Mouse (Mus musculus) heart, embryonic 14.5 days (tissue): ENCODE measurements around the gene Scn5a. TPM values are rescaled to one million over a fixed set of nuclear protein-coding genes. Genes with fewer than 3 reads are reported as not detected.

Experiments used
- ATAC-seq: fragments of 200-750 bp; cut with Nextera tagmentation; 2 replicates; pipeline ENCODE4 v1.8.0; 2017; ENCODE audit warnings: low read depth, moderate TSS enrichment; ENCODE audit not compliant: insufficient number of reproducible peaks, insufficient read depth, low FRiP score
- H3K27ac ChIP-seq, 2 experiments: fragments of 200-500 bp in 1 of 2; fragments of 300-500 bp in 1 of 2; sonication (generic) in 1 of 2; replicated peaks in 1 of 2; 2 replicates each; pipeline ENCODE4 v1.5.1; 2012 to 2014; ENCODE audit warnings: low read depth in 2 of 2, low read length in 2 of 2, control low read depth in 1 of 2, mild to moderate bottlenecking in 1 of 2, mixed read lengths in 1 of 2; ENCODE audit not compliant: control insufficient read depth in 1 of 2, insufficient read depth in 1 of 2
- H3K27me3 ChIP-seq: fragments of 300-500 bp; sonication (generic); 2 replicates; pipeline ENCODE4 v1.6.1; 2014; ENCODE audit warnings: mild to moderate bottlenecking, low read length, control low read depth; ENCODE audit not compliant: control insufficient read depth, insufficient read depth
- H3K36me3 ChIP-seq: fragments of 300-500 bp; sonication (generic); 2 replicates; pipeline ENCODE4 v1.6.1; 2014; ENCODE audit warnings: mild to moderate bottlenecking, control low read depth, low read length, mixed read lengths; ENCODE audit not compliant: control insufficient read depth, insufficient read depth
- H3K4me1 ChIP-seq, 2 experiments: fragments of 200-500 bp in 1 of 2; fragments of 300-500 bp in 1 of 2; sonication (generic) in 1 of 2; 2 replicates each; pipeline ENCODE4 v1.6.1; 2012 to 2014; ENCODE audit warnings: low read length in 2 of 2, control low read depth in 1 of 2, mixed read lengths in 1 of 2; ENCODE audit not compliant: control insufficient read depth in 2 of 2, insufficient read depth in 2 of 2
- H3K4me2 ChIP-seq: fragments of 300-500 bp; sonication (generic); 2 replicates; pipeline ENCODE4 v1.6.1; 2014; ENCODE audit warnings: mild to moderate bottlenecking, low read length
- H3K4me3 ChIP-seq, 2 experiments: fragments of 200-500 bp in 1 of 2; fragments of 300-500 bp in 1 of 2; sonication (generic) in 1 of 2; 2 replicates each; pipeline ENCODE4 v1.5.1; 2012 to 2014; ENCODE audit warnings: low read length in 2 of 2, mild to moderate bottlenecking in 2 of 2, control low read depth in 1 of 2, low read depth in 1 of 2, moderate library complexity in 1 of 2; ENCODE audit not compliant: control insufficient read depth in 1 of 2, insufficient read depth in 1 of 2
- H3K9ac ChIP-seq: fragments of 300-500 bp; sonication (generic); 2 replicates; pipeline ENCODE4 v1.6.1; 2014; ENCODE audit warnings: mild to moderate bottlenecking, low read length
- H3K9me3 ChIP-seq: fragments of 300-500 bp; sonication (generic); 2 replicates; pipeline ENCODE4 v1.6.1; 2016; ENCODE audit warnings: low read length, control low read depth; ENCODE audit not compliant: control insufficient read depth
- WGBS: fragments of 180-500 bp; shearing (Covaris S2); extraction: QIAGEN DNeasy Blood & Tissue Kit; methylation state at CpG from one replicate; pipeline ENCODE4 v1.1.7; 2014; 5-methylcytosine and 5-hydroxymethylcytosine counted together
- polyA plus RNA-seq: library from polyadenylated mRNA; unstranded; fragments of >200 nt; fragmentation: Nextera tagmentation; extraction: Ambion mirVana; gene quantifications from 2 replicates; pipeline ENCODE4 v1.2.1, GENCODE M21; 2014

Scn5a gene
- polyA plus RNA-seq, 1 experiment from 2014 or later = 10.0 TPM

DNA sequence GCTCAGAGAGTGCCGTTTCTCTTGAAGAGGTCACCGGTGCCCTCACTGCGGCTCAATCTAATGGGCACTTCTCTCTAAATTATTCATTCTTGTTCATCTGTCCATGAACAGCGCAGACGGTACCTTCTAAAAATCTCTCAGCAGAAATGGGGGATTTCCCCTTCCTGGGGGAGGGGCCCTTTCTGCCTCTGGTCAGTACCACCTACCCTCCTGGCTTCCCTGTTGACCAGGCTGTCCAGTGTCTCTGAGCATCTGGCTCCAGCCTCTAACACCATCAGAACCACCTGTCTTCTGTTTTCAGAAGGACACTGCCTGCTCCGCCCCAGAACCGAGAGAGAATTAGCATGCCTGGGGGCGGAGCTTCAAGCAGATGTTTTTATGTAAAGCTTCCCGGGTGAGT is 3.1 kb downstream of the Scn5a start:
- WGBS = 65% methylated on average over 9 of the region's 9 CpGs
- peaks cover 74% of the 10 kb centered on the region for H3K27me3 ChIP-seq
- H3K36me3 ChIP-seq = no peaks in the 10 kb centered on the region
- no peak overlapping the region for H3K9ac ChIP-seq
- no peak for ATAC-seq
- H3K27ac ChIP-seq = no peak overlapping the region
- H3K9me3 ChIP-seq = no peaks in the 10 kb centered on the region
- H3K4me3 ChIP-seq = no peak overlapping the region
- peaks cover 44 to 70% of the 10 kb centered on the region in 2 experiments for H3K4me1 ChIP-seq
- H3K4me2 ChIP-seq = peak overlapping the region; percentile 82

DNA sequence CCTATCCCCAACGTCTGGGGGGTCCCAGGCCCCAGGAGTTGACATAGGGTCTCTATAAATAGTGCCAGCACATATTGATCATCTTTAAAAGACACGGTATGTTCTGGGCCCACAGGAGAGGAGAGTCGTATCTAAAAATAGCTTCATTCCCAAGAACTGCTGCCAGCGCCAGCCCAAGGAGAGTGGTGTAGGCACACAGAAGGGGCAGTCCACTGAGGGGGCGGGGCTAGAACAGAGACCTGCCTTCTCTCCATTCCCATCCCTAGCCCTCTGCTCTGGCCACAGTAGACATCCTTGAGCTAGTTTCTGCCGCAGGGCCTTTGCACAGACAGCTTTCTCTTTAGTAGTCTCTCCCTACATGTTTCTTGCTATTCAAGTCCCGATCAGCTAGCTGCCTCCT is 4.5 kb downstream of the Scn5a start:
- peaks cover 63% of the 10 kb centered on the region for H3K27me3 ChIP-seq
- peaks cover 44 to 70% of the 10 kb centered on the region in 2 experiments for H3K4me1 ChIP-seq
- ATAC-seq = no peak
- 48% methylated on average over 7 of the region's 7 CpGs for WGBS
- peak overlapping the region; percentile 21 to 67 for H3K27ac ChIP-seq
- peak overlapping the region; percentile 36; the same call in 1 of the 2 replicates for H3K4me2 ChIP-seq
- no peaks in the 10 kb centered on the region for H3K36me3 ChIP-seq
- no peak overlapping the region for H3K9ac ChIP-seq
- no peaks in the 10 kb centered on the region for H3K9me3 ChIP-seq
- H3K4me3 ChIP-seq = no peak overlapping the region

DNA sequence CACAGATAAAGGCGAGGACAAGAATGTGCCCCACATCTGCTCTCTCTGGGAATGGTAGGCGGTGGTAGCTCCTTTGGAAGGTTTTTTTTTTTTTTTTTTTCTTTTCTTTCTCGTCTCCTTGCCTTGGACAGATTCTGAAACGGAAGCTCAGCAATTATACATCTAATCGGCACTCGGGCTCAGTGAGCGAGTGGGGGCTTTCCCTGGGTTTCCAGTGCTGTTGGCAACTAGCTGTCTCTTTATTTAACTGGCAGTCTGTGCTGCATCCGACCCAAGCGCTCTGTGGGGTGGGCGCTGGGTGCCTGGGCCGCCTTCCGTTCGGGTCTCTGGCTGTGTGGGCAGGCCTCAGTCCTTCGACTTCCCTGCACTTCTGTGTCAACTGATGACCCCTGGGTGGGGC is 5.8 kb downstream of the Scn5a start:
- no peak overlapping the region for H3K4me2 ChIP-seq
- ATAC-seq = no peak
- H3K36me3 ChIP-seq = no peaks in the 10 kb centered on the region
- no peaks in the 10 kb centered on the region for H3K9me3 ChIP-seq
- H3K4me1 ChIP-seq = peaks cover 40 to 66% of the 10 kb centered on the region in 2 experiments
- H3K9ac ChIP-seq = peak overlapping the region; percentile 46; the same call in 1 of the 2 replicates
- no peak overlapping the region for H3K4me3 ChIP-seq
- H3K27me3 ChIP-seq = peaks cover 54% of the 10 kb centered on the region
- 56% methylated on average over 14 of the region's 14 CpGs for WGBS
- H3K27ac ChIP-seq = no peak overlapping the region

DNA sequence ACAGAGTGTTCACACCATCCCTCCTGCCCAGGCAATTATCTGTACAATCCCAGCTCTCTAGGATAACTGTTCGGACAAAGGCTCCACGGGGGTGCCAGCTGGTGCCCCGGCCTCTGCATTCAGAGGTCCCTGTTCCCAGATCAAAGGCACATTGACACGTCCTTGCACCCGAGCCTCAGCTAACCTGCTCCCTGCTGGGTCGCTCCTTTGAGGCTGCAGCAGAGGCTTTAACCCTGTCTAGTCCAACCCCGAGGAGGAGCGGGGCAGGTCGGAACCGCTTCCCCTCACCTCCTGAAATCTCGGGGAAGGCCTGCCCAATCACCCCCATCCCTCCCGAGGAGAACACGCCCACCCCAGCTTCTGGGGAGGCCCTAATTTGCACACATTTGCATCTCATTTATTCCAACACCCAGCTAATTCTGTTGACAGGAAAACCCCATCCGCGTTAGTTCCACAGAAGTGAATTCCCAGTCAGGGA is 7.4 kb downstream of the Scn5a start:
- Histone ChIP-seq H3K27ac (no peak overlapping the region), H3K36me3 (no peaks in the 10 kb centered on the region), H3K9ac (peak overlapping the region; percentile 8; the same call in 1 of the 2 replicates), H3K27me3 (peaks cover 44% of the 10 kb centered on the region), H3K4me3 (no peak overlapping the region), H3K4me2 (peak overlapping the region; percentile 38), H3K4me1 (peaks cover 38 to 56% of the 10 kb centered on the region in 2 experiments), H3K9me3 (no peaks in the 10 kb centered on the region)
- ATAC-seq = no peak
- 10% methylated on average over 15 of the region's 15 CpGs for WGBS

DNA sequence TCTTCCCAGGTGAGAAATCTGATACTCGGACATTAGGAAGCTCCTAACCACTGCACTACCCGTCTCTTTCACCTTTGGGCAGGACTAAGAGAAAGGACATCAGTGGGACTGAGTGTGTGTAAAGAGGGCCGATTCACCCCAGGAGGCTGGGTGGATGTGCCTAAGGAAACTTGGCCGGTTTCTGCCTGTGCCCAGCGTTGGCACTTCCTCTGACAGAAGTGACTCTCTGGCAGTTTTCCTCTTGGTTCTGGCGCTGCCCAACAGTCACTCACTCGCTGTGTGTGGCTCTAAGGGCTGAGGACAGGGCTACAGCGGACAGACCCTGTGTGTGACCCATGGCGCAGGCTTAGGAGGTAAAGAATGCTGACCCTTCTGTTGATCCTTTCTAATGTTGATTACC is 8.2 kb downstream of the Scn5a start:
- peaks cover 42% of the 10 kb centered on the region for H3K27me3 ChIP-seq
- no peaks in the 10 kb centered on the region for H3K9me3 ChIP-seq
- no peak overlapping the region for H3K4me2 ChIP-seq
- no peak overlapping the region for H3K4me3 ChIP-seq
- H3K4me1 ChIP-seq = peaks cover 33 to 51% of the 10 kb centered on the region in 2 experiments
- H3K36me3 ChIP-seq = no peaks in the 10 kb centered on the region
- H3K27ac ChIP-seq = no peak overlapping the region
- no peak overlapping the region for H3K9ac ChIP-seq
- whole genome bisulfite sequencing = 41% methylated on average over 9 of the region's 9 CpGs
- no peak for ATAC-seq

DNA sequence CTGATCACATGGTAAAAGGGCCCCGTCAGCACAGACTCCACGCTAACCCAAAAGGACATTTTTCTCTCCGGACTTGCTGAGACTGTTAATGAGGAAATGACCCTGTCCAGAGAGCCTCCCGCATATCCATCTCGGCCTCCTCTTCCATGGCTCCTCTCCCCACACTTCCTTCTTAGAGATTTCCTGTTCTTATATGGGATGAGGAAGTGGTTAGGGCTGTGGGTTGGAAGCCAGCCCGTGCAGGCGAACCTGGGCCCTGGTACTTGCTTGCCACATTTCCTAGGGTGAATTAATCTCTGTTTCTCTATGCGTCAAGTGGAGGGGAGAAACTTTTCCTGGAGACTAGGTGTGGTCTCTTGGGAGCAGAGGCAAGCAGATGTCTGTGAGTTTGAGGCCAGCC is 10.1 kb downstream of the Scn5a start:
- H3K4me1 ChIP-seq = peaks cover 27 to 52% of the 10 kb centered on the region in 2 experiments

DNA sequence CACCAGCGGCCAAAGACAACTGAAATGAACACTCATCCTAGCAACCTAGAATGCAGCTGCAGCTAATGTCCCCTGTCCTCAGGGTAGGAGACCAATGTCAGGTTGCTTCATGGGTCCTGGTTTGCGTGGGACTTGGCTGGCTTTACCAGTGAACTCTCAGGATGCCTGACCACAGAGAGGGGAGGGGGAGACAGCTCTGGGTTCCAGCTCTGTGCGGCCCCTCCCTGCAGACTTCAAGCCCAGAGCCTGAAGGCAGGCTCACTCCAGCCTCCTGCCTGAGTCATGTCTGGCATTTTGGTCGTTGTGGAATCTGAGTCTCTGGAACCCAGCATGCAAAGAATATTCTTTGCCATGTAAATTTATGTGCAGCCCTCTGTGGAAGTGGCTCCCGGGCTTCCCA is 11.0 kb downstream of the Scn5a start:
- no peak overlapping the region for H3K27ac ChIP-seq
- H3K27me3 ChIP-seq = peaks cover 29% of the 10 kb centered on the region
- H3K4me3 ChIP-seq = no peak overlapping the region
- 72% methylated on average over 5 of the region's 5 CpGs for WGBS
- H3K4me2 ChIP-seq = no peak overlapping the region
- H3K36me3 ChIP-seq = no peaks in the 10 kb centered on the region
- no peak overlapping the region for H3K9ac ChIP-seq
- no peak for ATAC-seq
- H3K9me3 ChIP-seq = no peaks in the 10 kb centered on the region
- peaks cover 23 to 47% of the 10 kb centered on the region in 2 experiments for H3K4me1 ChIP-seq

More for the DNA sequence above, 10.1 kb downstream of the Scn5a start:
- no peaks in the 10 kb centered on the region for H3K9me3 ChIP-seq
- H3K27me3 ChIP-seq = peaks cover 35% of the 10 kb centered on the region
- H3K27ac ChIP-seq = no peak overlapping the region
- WGBS = 73% methylated on average over 8 of the region's 8 CpGs
- no peak for ATAC-seq
- H3K36me3 ChIP-seq = no peaks in the 10 kb centered on the region
- no peak overlapping the region for H3K9ac ChIP-seq
- no peak overlapping the region for H3K4me3 ChIP-seq
- no peak overlapping the region for H3K4me2 ChIP-seq

DNA sequence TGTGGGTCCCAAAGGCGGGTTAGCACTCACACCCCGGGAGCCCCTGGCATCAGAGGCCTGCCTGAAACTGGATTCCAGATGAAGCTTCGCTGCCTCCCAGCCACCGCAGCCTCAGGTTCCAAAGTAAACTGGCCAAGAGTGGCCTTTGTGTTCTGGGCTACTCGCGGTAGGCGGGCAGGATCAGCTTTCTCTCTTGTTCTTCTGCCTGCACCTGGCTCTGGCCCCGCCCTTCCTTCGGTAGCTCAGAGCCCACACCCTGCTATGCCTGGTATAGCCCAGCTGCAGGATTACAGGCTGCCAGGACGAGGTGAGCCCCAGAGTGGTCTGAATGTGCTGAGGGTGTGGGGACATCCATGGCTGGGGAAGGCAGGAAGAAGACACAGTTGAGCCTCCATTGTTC is 12.6 kb downstream of the Scn5a start:
- Histone ChIP-seq H3K4me3 (no peak overlapping the region), H3K9ac (no peak overlapping the region), H3K9me3 (no peaks in the 10 kb centered on the region), H3K4me1 (peaks cover 21 to 41% of the 10 kb centered on the region in 2 experiments; a peak in 3 of 4 replicates), H3K27ac (no peak overlapping the region), H3K36me3 (no peaks in the 10 kb centered on the region), H3K27me3 (peaks cover 18% of the 10 kb centered on the region; the same call in 1 of the 2 replicates), H3K4me2 (no peak overlapping the region)
- 38% methylated on average over 10 of the region's 10 CpGs for WGBS
- no peak for ATAC-seq
